Mouse (Mus musculus) MEL (cell line): ENCODE data around the gene Rap1b. TPM values are rescaled to one million over a fixed set of nuclear protein-coding genes. Genes with fewer than 3 reads are reported as not detected.
A peak's percentile ranks its signal among the peaks of the same experiment; 100 is the strongest.

ENCODE experiments used
- DNase-seq: peaks from one replicate; pipeline ENCODE4 v3.0.0; 2011; ENCODE audit warnings: low read depth, low spot score
- H3K27ac ChIP-seq: 2 replicates; pipeline ENCODE4 v1.5.1; 2012; ENCODE audit warnings: low read depth, mild to moderate bottlenecking, control low read depth, low read length, moderate library complexity; ENCODE audit not compliant: control insufficient read depth
- H3K27me3 ChIP-seq, 2 experiments: fragments of 150-350 bp in 1 of 2; sonication (generic) in 1 of 2; 2 replicates each; pipeline ENCODE4 v1.6.1; 2012; ENCODE audit warnings: low read length in 2 of 2, mild to moderate bottlenecking in 2 of 2, improper control_type of control experiment in 1 of 2, moderate library complexity in 1 of 2; ENCODE audit not compliant: insufficient read depth in 2 of 2, control insufficient read depth in 1 of 2
- H3K36me3 ChIP-seq, 2 experiments: 2 replicates each; pipeline ENCODE4 v1.6.1; 2012 to 2014; ENCODE audit warnings: low read length in 2 of 2, improper control_type of control experiment in 1 of 2, inconsistent platforms in 1 of 2, mild to moderate bottlenecking in 1 of 2; ENCODE audit not compliant: insufficient read depth in 2 of 2, control insufficient read depth in 1 of 2
- H3K4me1 ChIP-seq, 2 experiments: fragments of 150-350 bp in 1 of 2; sonication (generic) in 1 of 2; 2 replicates each; pipeline ENCODE4 v1.6.1; 2012; ENCODE audit warnings: low read length in 2 of 2, improper control_type of control experiment in 1 of 2, mild to moderate bottlenecking in 1 of 2; ENCODE audit not compliant: insufficient read depth in 2 of 2, control insufficient read depth in 1 of 2
- H3K4me3 ChIP-seq, 2 experiments: fragments of 150-350 bp in 1 of 2; sonication (generic) in 1 of 2; 2 replicates each; pipeline ENCODE4 v1.5.1; 2012; ENCODE audit warnings: low read depth in 2 of 2, low read length in 2 of 2, mild to moderate bottlenecking in 2 of 2, moderate library complexity in 2 of 2, control low read depth in 1 of 2, improper control_type of control experiment in 1 of 2; ENCODE audit not compliant: control insufficient read depth in 1 of 2, insufficient read depth in 1 of 2
- H3K79me2 ChIP-seq: 2 replicates; pipeline ENCODE4 v1.6.1; 2012; ENCODE audit warnings: mild to moderate bottlenecking, low read length, moderate library complexity; ENCODE audit not compliant: control insufficient read depth, poor library complexity, insufficient read depth
- H3K9ac ChIP-seq: 2 replicates; pipeline ENCODE4 v1.6.1; 2012; ENCODE audit warnings: low read depth, mild to moderate bottlenecking, control low read depth, low read length, moderate library complexity; ENCODE audit not compliant: control insufficient read depth, poor library complexity, severe bottlenecking
- H3K9me3 ChIP-seq: fragments of 150-350 bp; sonication (generic); replicated peaks from 2 replicates; pipeline ENCODE4 v1.6.1; 2012; ENCODE audit warnings: mild to moderate bottlenecking, low read length, improper control_type of control experiment, moderate library complexity; ENCODE audit not compliant: insufficient read depth
- BHLHE40 ChIP-seq: IDR thresholded peaks from 2 replicates; pipeline ENCODE4 v1.6.1; 2012; ENCODE audit warnings: low read depth, mild to moderate bottlenecking, inconsistent platforms, low read length, improper control_type of control experiment, borderline replicate concordance
- CTCF ChIP-seq, 3 experiments: IDR thresholded peaks in 2 of 3; conservative IDR thresholded peaks in 1 of 3; 2 replicates each; pipeline ENCODE4 v1.5.1; 2011 to 2012; ENCODE audit warnings: low read length in 3 of 3, low read depth in 2 of 3, mild to moderate bottlenecking in 2 of 3, improper control_type of control experiment in 1 of 3, inconsistent platforms in 1 of 3, mixed read lengths in 1 of 3, moderate library complexity in 1 of 3; ENCODE audit not compliant: control insufficient read depth in 1 of 3, insufficient read depth in 1 of 3, poor library complexity in 1 of 3, severe bottlenecking in 1 of 3
- ETS1 ChIP-seq: IDR thresholded peaks from 2 replicates; pipeline ENCODE4 v1.6.1; 2012; ENCODE audit warnings: low read depth, mild to moderate bottlenecking, inconsistent platforms, low read length, improper control_type of control experiment, moderate library complexity
- GABPA ChIP-seq: IDR thresholded peaks from 2 replicates; pipeline ENCODE4 v1.6.1; 2012; ENCODE audit warnings: low read depth, mild to moderate bottlenecking, inconsistent platforms, low read length, improper control_type of control experiment, moderate library complexity
- GATA1 ChIP-seq: IDR thresholded peaks from 2 replicates; pipeline ENCODE4 v1.6.1; 2011; ENCODE audit warnings: low read depth, low read length, improper control_type of control experiment
- JUND ChIP-seq: IDR thresholded peaks from 2 replicates; pipeline ENCODE4 v1.6.1; 2011; ENCODE audit warnings: low read depth, mild to moderate bottlenecking, improper control_type of control experiment, low read length
- KAT2A ChIP-seq: conservative IDR thresholded peaks from 2 replicates; pipeline ENCODE4 v1.6.1; 2012; ENCODE audit warnings: low read depth, low read length, improper control_type of control experiment, inconsistent platforms
- MEF2A ChIP-seq: IDR thresholded peaks from 2 replicates; pipeline ENCODE4 v1.6.1; 2014; ENCODE audit warnings: low read depth, mild to moderate bottlenecking, inconsistent platforms, low read length, improper control_type of control experiment; ENCODE audit not compliant: poor library complexity, insufficient replicate concordance, severe bottlenecking; ENCODE audit errors: extremely low read depth
- MXI1 ChIP-seq: IDR thresholded peaks from 2 replicates; pipeline ENCODE4 v1.6.1; 2011; ENCODE audit warnings: mild to moderate bottlenecking, low read depth, low read length, improper control_type of control experiment
- MYB ChIP-seq: IDR thresholded peaks from 2 replicates; pipeline ENCODE4 v1.6.1; 2011; ENCODE audit warnings: mild to moderate bottlenecking, low read depth, low read length, improper control_type of control experiment
- MYC ChIP-seq: IDR thresholded peaks from 2 replicates; pipeline ENCODE4 v1.6.1; 2011; ENCODE audit warnings: low read depth, mild to moderate bottlenecking, low read length, improper control_type of control experiment, moderate library complexity
- NELFE ChIP-seq: IDR thresholded peaks from 2 replicates; pipeline ENCODE4 v1.6.1; 2011; ENCODE audit warnings: low read depth, low read length, improper control_type of control experiment
- NRF1 ChIP-seq: IDR thresholded peaks from 2 replicates; pipeline ENCODE4 v1.6.1; 2014; ENCODE audit warnings: low read depth, mild to moderate bottlenecking, inconsistent platforms, low read length, improper control_type of control experiment, moderate library complexity; ENCODE audit not compliant: poor library complexity, insufficient read depth, severe bottlenecking
- POLR2AphosphoS2 ChIP-seq: IDR thresholded peaks from 2 replicates; pipeline ENCODE4 v1.6.1; 2011; ENCODE audit warnings: low read length, improper control_type of control experiment
- RAD21 ChIP-seq: IDR thresholded peaks from 2 replicates; pipeline ENCODE4 v1.6.1; 2011; ENCODE audit warnings: mild to moderate bottlenecking, low read depth, low read length, improper control_type of control experiment
- SMC3 ChIP-seq: IDR thresholded peaks from 2 replicates; pipeline ENCODE4 v1.6.1; 2011; ENCODE audit warnings: low read depth, low read length, improper control_type of control experiment
- TAL1 ChIP-seq: IDR thresholded peaks from 2 replicates; pipeline ENCODE4 v1.6.1; 2012; ENCODE audit warnings: mild to moderate bottlenecking, inconsistent platforms, low read length, moderate library complexity, mixed read lengths
- ZC3H11A ChIP-seq: IDR thresholded peaks from 2 replicates; pipeline ENCODE4 v1.6.1; 2012; ENCODE audit warnings: low read depth, mild to moderate bottlenecking, inconsistent platforms, low read length, improper control_type of control experiment
- ZKSCAN1 ChIP-seq: IDR thresholded peaks from 2 replicates; pipeline ENCODE4 v1.6.1; 2012; ENCODE audit warnings: low read depth, mild to moderate bottlenecking, inconsistent platforms, low read length, improper control_type of control experiment, moderate library complexity
- polyA plus RNA-seq, 2 experiments: library from polyadenylated mRNA; stranded (reverse) in 1 of 2; unstranded in 1 of 2; fragments of >175 nt in 1 of 2; fragments of >200 nt in 1 of 2; gene quantifications; 2 replicates each; pipeline versions ENCODE4 v1.2.1 to v1.2.4; 2012; ENCODE audit warnings: low replicate concordance in 2 of 2, low read depth in 1 of 2; ENCODE audit not compliant: insufficient read length in 2 of 2, insufficient read depth in 1 of 2, missing spikeins in 1 of 2
- total RNA-seq: library from RNA; depleted of rRNA; stranded (reverse); fragments of 300-350 nt; gene quantifications from 2 replicates; pipeline ENCODE4 v1.2.3, GENCODE M21; 2012

The Rap1b gene
- total and polyA plus RNA-seq, 3 experiments, result 42.3 to 89.1 (median 83.3) TPM

DNA sequence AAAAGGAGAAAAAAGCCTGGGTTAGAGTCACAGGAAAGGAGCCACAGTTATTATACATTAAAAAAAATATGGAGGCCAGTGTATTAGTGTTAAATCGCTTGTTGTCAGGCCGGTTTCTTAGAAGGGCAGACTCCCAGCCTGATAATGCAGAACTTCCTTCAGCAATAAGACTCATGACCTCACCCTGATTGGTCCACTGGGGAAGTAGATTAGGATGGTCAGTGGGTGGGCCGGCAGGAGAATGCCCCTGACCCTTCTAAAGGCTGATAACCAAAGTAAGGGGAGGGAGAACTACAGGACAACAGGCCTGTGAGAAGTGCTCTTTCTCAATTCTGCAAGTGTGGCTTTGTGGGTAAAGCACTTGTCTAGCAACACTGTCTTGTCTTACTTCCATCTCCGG is 39.5 kb upstream of the Rap1b start:
- peaks cover 0 to 12% of the 10 kb centered on the region in 2 experiments; a peak in 3 of 4 replicates for H3K4me1 ChIP-seq

DNA sequence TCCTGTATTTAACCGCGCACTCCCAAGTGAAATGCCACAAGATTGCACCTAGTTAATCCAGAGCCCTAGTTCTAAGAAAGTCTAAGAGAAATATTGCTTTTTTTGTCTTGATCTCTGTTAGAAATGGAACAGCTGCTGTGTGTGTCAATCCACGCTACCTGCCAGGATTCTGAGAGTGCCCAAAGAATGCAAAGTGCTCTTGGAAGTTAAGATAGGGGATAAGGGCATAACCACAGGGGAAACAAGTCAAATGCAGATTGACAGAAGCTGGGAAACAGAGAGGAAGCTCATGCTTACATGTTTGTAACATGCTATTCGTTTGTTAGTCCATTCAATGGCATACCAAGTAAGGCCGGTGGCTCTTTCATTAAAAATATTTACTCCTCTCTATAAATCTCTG is 38.9 kb upstream of the Rap1b start:
- Histone ChIP-seq H3K27ac (no peak overlapping the region), H3K9ac (no peak overlapping the region), H3K4me1 (peaks cover 0 to 12% of the 10 kb centered on the region in 2 experiments; a peak in 3 of 4 replicates), H3K9me3 (no peaks in the 10 kb centered on the region), H3K27me3 (no peaks in the 10 kb centered on the region), H3K36me3 (peaks cover 0 to 10% of the 10 kb centered on the region in 2 experiments; a peak in 2 of 4 replicates), H3K79me2 (no peaks in the 10 kb centered on the region), H3K4me3 (no peak overlapping the region)
- no peak for TF ChIP-seq SMC3
- no peak for TF ChIP-seq ZC3H11A
- TF ChIP-seq MYB, result no peak
- no peak for TF ChIP-seq NELFE
- TF ChIP-seq MEF2A, result no peak
- TF ChIP-seq GATA1, result no peak
- TF ChIP-seq TAL1, result no peak
- TF ChIP-seq KAT2A, result no peak
- TF ChIP-seq CTCF (IDR thresholded peaks at IDR 0.05 in 2 of 3, conservative IDR thresholded peaks at IDR 0.05 in 1 of 3; ENCODE audit: control insufficient read depth in 1 of 3, insufficient read depth in 1 of 3, low read depth in 2 of 3, low read length in 3 of 3, poor library complexity in 1 of 3, severe bottlenecking in 1 of 3), result no peak
- TF ChIP-seq ZKSCAN1, result no peak
- no peak for TF ChIP-seq MXI1
- DNase-seq, result no peak

More for the DNA sequence above, 39.5 kb upstream of the Rap1b start:
- Histone ChIP-seq H3K27me3 (no peaks in the 10 kb centered on the region), H3K79me2 (no peaks in the 10 kb centered on the region), H3K9me3 (no peaks in the 10 kb centered on the region), H3K27ac (no peak overlapping the region), H3K36me3 (peaks cover 0 to 10% of the 10 kb centered on the region in 2 experiments; a peak in 2 of 4 replicates), H3K9ac (no peak overlapping the region), H3K4me3 (no peak overlapping the region)
- TF ChIP-seq MYC (no peak), TAL1 (no peak), RAD21 (no peak), JUND (no peak), ETS1 (no peak), CTCF (IDR thresholded peaks at IDR 0.05 in 2 of 3, conservative IDR thresholded peaks at IDR 0.05 in 1 of 3; ENCODE audit: control insufficient read depth in 1 of 3, insufficient read depth in 1 of 3, low read depth in 2 of 3, low read length in 3 of 3, poor library complexity in 1 of 3, severe bottlenecking in 1 of 3) (no peak), NRF1 (no peak), GABPA (no peak), BHLHE40 (no peak), POLR2AphosphoS2 (no peak)
- peak; percentile 18 for DNase-seq
